Mouse (Mus musculus) liver, postnatal 0 days (tissue): ENCODE data around the gene Trdn.

Experiments used
- CTCF ChIP-seq: sonication (generic); IDR thresholded peaks from 2 replicates; pipeline ENCODE4 v1.5.1; 2016; ENCODE audit warnings: antibody characterized with exemption, low read depth
- EP300 ChIP-seq: IDR thresholded peaks from 2 replicates; pipeline ENCODE4 v1.6.1; 2016; ENCODE audit warnings: antibody characterized with exemption, low read depth, mild to moderate bottlenecking

GRCm38 (mm10) chr10:33060771-33061170, 19.6 kb upstream of the Trdn start:
- no peak for TF ChIP-seq CTCF
- no peak for TF ChIP-seq EP300
